Mouse (Mus musculus) heart, postnatal 14 days (tissue): ENCODE measurements around the gene Fam205a4. TPM values are rescaled to one million over a fixed set of nuclear protein-coding genes. Genes with fewer than 3 reads are reported as not detected.
"Not testable (repeated sequence)": the region's sequence is repeated elsewhere in the genome, so short reads cannot be mapped to it uniquely, and the experiment has no call there.

Experiments used
- DNase-seq, 2 experiments: peaks; one replicate each; pipeline ENCODE4 v3.0.0; 2021 to 2022
- intact Hi-C: fragments of 180-260 bp; cut with DNase I; formaldehyde crosslinking; loops from one replicate; pipeline ENCODE4 v1.15.1; 2025
- long read RNA-seq, 2 experiments: library from polyadenylated mRNA; stranded (forward); transcript quantifications; one replicate each; pipeline ENCODE4 v2.0.0; 2021
- total RNA-seq, 2 experiments: library from RNA; stranded (reverse); gene quantifications; 2 replicates each; pipeline ENCODE4 v1.2.3; 2021

The Fam205a4 gene
- not detected for total RNA-seq
- long read RNA-seq, experiment 1 = 0 reads
- long read RNA-seq, experiment 2 = 0 reads

DNA sequence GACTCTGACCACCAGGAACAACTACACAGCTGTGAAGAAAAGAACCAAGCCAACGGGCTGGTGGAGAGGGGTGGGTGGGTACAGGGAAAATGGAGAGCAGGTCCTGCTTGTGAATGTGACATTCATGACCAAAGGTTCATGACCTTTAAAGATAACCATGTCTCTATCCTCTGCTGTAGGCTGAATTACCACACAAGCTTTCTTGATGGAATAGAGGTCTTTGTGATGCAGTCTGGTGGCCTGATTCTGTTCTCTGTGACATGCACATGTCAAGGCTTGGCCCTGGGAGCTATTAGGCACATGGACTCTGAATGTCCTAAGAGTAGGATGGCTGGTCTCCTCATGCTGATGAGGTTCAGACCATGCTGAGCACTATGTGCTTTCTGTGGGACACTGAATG, at the start of gene Fam205a4:
Gene Fam205a4, plus strand, starts transcription at position 301 of the 400 bp plus-strand sequence.
- intact Hi-C loops, DNase-seq: not testable (repeated sequence)

DNA sequence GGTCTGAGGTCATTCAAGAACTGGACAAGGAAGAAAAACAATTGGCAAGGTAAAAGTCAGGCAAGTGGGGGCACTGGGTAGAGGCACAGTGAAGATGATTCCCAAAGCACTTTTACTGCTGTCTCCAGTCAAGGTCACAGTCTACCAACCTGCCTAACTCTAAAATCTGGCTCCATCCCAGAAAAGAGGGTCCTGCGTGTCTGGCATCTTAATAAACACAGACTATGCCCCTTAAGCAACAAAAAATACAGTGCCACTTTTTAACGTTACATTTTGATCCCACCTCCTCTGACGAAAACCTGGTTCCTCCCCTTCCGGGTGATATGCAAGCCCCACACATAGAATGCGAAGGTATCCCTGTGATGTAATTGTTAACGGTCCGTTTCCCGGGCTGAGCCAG, 24.6 kb upstream of the Fam205a4 start, which contains the start of gene Gm20878:
Gene Gm20878, plus strand, starts transcription at position 301 of the 400 bp plus-strand sequence.
- DNase-seq, intact Hi-C loops: not testable (repeated sequence)

Other genes with a start within 250 kb of the Fam205a4 start
- 10 to 100 TPM; 83.6 to 87.8 TPM for gene Dctn3, start 242.9 kb upstream of the Fam205a4 start, total RNA-seq
- gene Arid3c, start 234.9 kb upstream of the Fam205a4 start, total RNA-seq = not detected
- 10 to 100 TPM; 45.6 to 52.0 TPM for gene Galt, start 210.8 kb upstream of the Fam205a4 start, total RNA-seq
- gene Sigmar1, start 209.9 kb upstream of the Fam205a4 start, total RNA-seq = 10 to 100 TPM; 22.8 to 23.2 TPM
- gene Ccl27a, start 191.8 kb upstream of the Fam205a4 start, total RNA-seq = 10 to 100 TPM; 17.2 to 19.3 TPM
- not detected for gene Gm21541, start 62.4 kb upstream of the Fam205a4 start, total RNA-seq
- under 1 TPM; 0.65 to 0.80 TPM for gene Gm20878, start 24.5 kb upstream of the Fam205a4 start, total RNA-seq
- not detected for gene Gm21093, start 68.7 kb downstream of the Fam205a4 start, total RNA-seq
- gene Gm3893, start 125.1 kb downstream of the Fam205a4 start, total RNA-seq = not detected
- 10 to 100 TPM; 22.7 to 23.8 TPM for gene Gm13304, start 148.8 kb downstream of the Fam205a4 start, total RNA-seq
- not detected for gene Gm13306, start 187.4 kb downstream of the Fam205a4 start, total RNA-seq
- under 1 TPM; 0.44 to 0.88 TPM for gene Gm13305, start 202.5 kb downstream of the Fam205a4 start, total RNA-seq